Mouse (Mus musculus): ENCODE measurements around the gene Nedd8.

- TF ChIP-seq CTCF (IDR thresholded peaks at IDR 0.05; ENCODE audit: insufficient read depth, low read depth, low read length) = no peak
- TF ChIP-seq POLR2A (IDR thresholded peaks at IDR 0.05; ENCODE audit: insufficient read depth, low read depth, low read length) = no peak
Measured at GRCm38 (mm10) chr14:55615876-55616275, 56.0 kb downstream of the Nedd8 start.
